Mouse (Mus musculus): ENCODE measurements around the gene Rab5c. TPM values are rescaled to one million over a fixed set of nuclear protein-coding genes. Genes with fewer than 3 reads are reported as not detected.

Rab5c gene
- total and polyA plus RNA-seq, 3 experiments: 121 to 156 (median 150) TPM

GRCm38 (mm10) chr11:100721776-100722492 lies 16.1 kb downstream of the Rab5c start:
- DNase-seq (ENCODE audit: extremely low read depth): no peak
- Histone ChIP-seq H3K9me3 (replicated peaks; ENCODE audit: low read length) (no peaks in the 10 kb centered on the region), H3K27ac (ENCODE audit: insufficient read depth, low read depth) (no peak overlapping the region), H3K79me2 (replicated peaks; ENCODE audit: control insufficient read depth, extremely low read depth, insufficient read depth, poor library complexity, severe bottlenecking) (peaks cover 44% of the 10 kb centered on the region), H3K27me3 (replicated peaks) (no peaks in the 10 kb centered on the region), H3K4me2 (ENCODE audit: insufficient read depth, low read depth, poor library complexity, severe bottlenecking) (no peak overlapping the region), H3K4me3 (replicated peaks in 1 of 3; ENCODE audit: low read depth in 2 of 3, low read length in 2 of 3, poor library complexity in 1 of 3) (no peak overlapping the region), H3K4me1 (ENCODE audit: control insufficient read depth in 1 of 2, insufficient read depth in 2 of 2) (peaks cover 8 to 62% of the 10 kb centered on the region in 2 experiments), H3K36me3 (replicated peaks in 1 of 2; ENCODE audit: control insufficient read depth in 1 of 2, insufficient read depth in 1 of 2, low read length in 1 of 2) (peaks cover 30 to 81% of the 10 kb centered on the region in 2 experiments), H3K9ac (ENCODE audit: insufficient read depth, low read depth) (no peak overlapping the region)
- in situ Hi-C loops (cut with MboI; ENCODE audit: low pct_ligation_motif_present, low pct_unique_long_range_greater_than_20kb, low sequenced_read_pairs): no loop called here
- dilution Hi-C loops (cut with MboI; ENCODE audit: extremely low pct_ligation_motif_present, extremely low pct_unique_long_range_greater_than_20kb, low sequenced_read_pairs): no loop called here
- TF ChIP-seq IRF4 (IDR thresholded peaks at IDR 0.05; ENCODE audit: low read depth, low read length) (no peak), TCF12 (IDR thresholded peaks at IDR 0.05; ENCODE audit: low read depth, low read length) (no peak), NELFE (IDR thresholded peaks at IDR 0.05; ENCODE audit: low read depth, low read length) (no peak), POLR2AphosphoS2 (IDR thresholded peaks at IDR 0.05; ENCODE audit: low read depth, low read length) (no peak), USF1 (IDR thresholded peaks at IDR 0.05; ENCODE audit: low read depth, low read length) (no peak), NRF1 (IDR thresholded peaks at IDR 0.05; ENCODE audit: low read depth, low read length) (no peak), TBP (conservative IDR thresholded peaks at IDR 0.05; ENCODE audit: low read depth, low read length) (no peak), MAFK (IDR thresholded peaks at IDR 0.05; ENCODE audit: insufficient replicate concordance, low read length) (no peak), KAT2A (IDR thresholded peaks at IDR 0.05; ENCODE audit: insufficient replicate concordance, low read length) (no peak), ZKSCAN1 (IDR thresholded peaks at IDR 0.05; ENCODE audit: borderline replicate concordance, low read depth, low read length) (no peak), EP300 (IDR thresholded peaks at IDR 0.05; ENCODE audit: low read length) (no peak), RAD21 (IDR thresholded peaks at IDR 0.05; ENCODE audit: low read depth, low read length) (no peak), SMC3 (IDR thresholded peaks at IDR 0.05; ENCODE audit: low read depth, low read length) (no peak), JUN (IDR thresholded peaks at IDR 0.05; ENCODE audit: insufficient read depth, low read depth, low read length) (no peak), USF2 (conservative IDR thresholded peaks at IDR 0.05; ENCODE audit: low read depth, low read length) (no peak), PAX5 (IDR thresholded peaks at IDR 0.05; ENCODE audit: low read length) (no peak), ZC3H11A (IDR thresholded peaks at IDR 0.05; ENCODE audit: low read depth, low read length) (no peak)

GRCm38 (mm10) chr11:100721254-100721653 lies 16.8 kb downstream of the Rab5c start:
- Histone ChIP-seq H3K9me3 (replicated peaks; ENCODE audit: low read length) (no peaks in the 10 kb centered on the region), H3K4me2 (ENCODE audit: insufficient read depth, low read depth, poor library complexity, severe bottlenecking) (no peak overlapping the region), H3K79me2 (replicated peaks; ENCODE audit: control insufficient read depth, extremely low read depth, insufficient read depth, poor library complexity, severe bottlenecking) (peaks cover 41% of the 10 kb centered on the region), H3K4me1 (ENCODE audit: control insufficient read depth in 1 of 2, insufficient read depth in 2 of 2) (peaks cover 8 to 60% of the 10 kb centered on the region in 2 experiments), H3K9ac (ENCODE audit: insufficient read depth, low read depth) (no peak overlapping the region), H3K4me3 (replicated peaks in 1 of 3; ENCODE audit: low read depth in 2 of 3, low read length in 2 of 3, poor library complexity in 1 of 3) (no peak overlapping the region), H3K27me3 (replicated peaks) (no peaks in the 10 kb centered on the region), H3K36me3 (replicated peaks in 1 of 2; ENCODE audit: control insufficient read depth in 1 of 2, insufficient read depth in 1 of 2, low read length in 1 of 2) (peaks cover 35 to 88% of the 10 kb centered on the region in 2 experiments), H3K27ac (ENCODE audit: insufficient read depth, low read depth) (no peak overlapping the region)
- no peak for TF ChIP-seq POLR2A (IDR thresholded peaks at IDR 0.05; ENCODE audit: low read depth, low read length)
- TF ChIP-seq ZC3H11A (IDR thresholded peaks at IDR 0.05; ENCODE audit: low read depth, low read length): no peak
- no peak for TF ChIP-seq IRF4 (IDR thresholded peaks at IDR 0.05; ENCODE audit: low read depth, low read length)
- TF ChIP-seq SIN3A (IDR thresholded peaks at IDR 0.05; ENCODE audit: low read length): no peak
- no peak for TF ChIP-seq RCOR1 (conservative IDR thresholded peaks at IDR 0.05; ENCODE audit: low read depth, low read length)
- TF ChIP-seq MAFK (IDR thresholded peaks at IDR 0.05; ENCODE audit: insufficient replicate concordance, low read length): no peak
- DNase-seq (ENCODE audit: extremely low read depth): no peak
- in situ Hi-C loops (cut with MboI; ENCODE audit: low pct_ligation_motif_present, low pct_unique_long_range_greater_than_20kb, low sequenced_read_pairs): no loop called here
- dilution Hi-C loops (cut with MboI; ENCODE audit: extremely low pct_ligation_motif_present, extremely low pct_unique_long_range_greater_than_20kb, low sequenced_read_pairs): no loop called here
